Mouse (Mus musculus) intestine, embryonic 15.5 days (tissue): ENCODE results near the gene Boll. TPM values are rescaled to one million over a fixed set of nuclear protein-coding genes. Genes with fewer than 3 reads are reported as not detected.
A peak's percentile ranks its signal among the peaks of the same experiment; 100 is the strongest.

Experiments
- ATAC-seq: fragments of 200-750 bp; cut with Nextera tagmentation; 2 replicates; pipeline ENCODE4 v1.8.0; 2017; ENCODE audit warnings: moderate TSS enrichment, moderate library complexity
- H3K27ac ChIP-seq: fragments of 300-500 bp; sonication (generic); 2 replicates; pipeline ENCODE4 v1.5.1; 2015; ENCODE audit warnings: mild to moderate bottlenecking, inconsistent platforms
- H3K27me3 ChIP-seq: fragments of 300-500 bp; sonication (generic); replicated peaks from 2 replicates; pipeline ENCODE4 v1.6.1; 2015; ENCODE audit warnings: inconsistent platforms
- H3K36me3 ChIP-seq: fragments of 300-500 bp; sonication (generic); 2 replicates; pipeline ENCODE4 v1.6.1; 2015; ENCODE audit warnings: inconsistent platforms
- H3K4me1 ChIP-seq: fragments of 300-500 bp; sonication (generic); replicated peaks from 2 replicates; pipeline ENCODE4 v1.6.1; 2015; ENCODE audit warnings: inconsistent platforms
- H3K4me2 ChIP-seq: fragments of 300-500 bp; sonication (generic); replicated peaks from 2 replicates; pipeline ENCODE4 v1.6.1; 2015; ENCODE audit warnings: mild to moderate bottlenecking, inconsistent platforms
- H3K4me3 ChIP-seq: fragments of 300-500 bp; sonication (generic); replicated peaks from 2 replicates; pipeline ENCODE4 v1.5.1; 2015; ENCODE audit warnings: inconsistent platforms
- H3K9ac ChIP-seq: fragments of 300-500 bp; sonication (generic); 2 replicates; pipeline ENCODE4 v1.6.1; 2015; ENCODE audit warnings: inconsistent platforms
- H3K9me3 ChIP-seq: fragments of 300-500 bp; sonication (generic); 2 replicates; pipeline ENCODE4 v1.6.1; 2016; ENCODE audit warnings: inconsistent platforms
- WGBS: fragments of 180-500 bp; shearing (Covaris S2); methylation state at CpG from one replicate; pipeline ENCODE4 v1.1.7; 2015; 5-methylcytosine and 5-hydroxymethylcytosine counted together
- polyA plus RNA-seq: library from polyadenylated mRNA; unstranded; fragments of >200 nt; fragmentation: Nextera tagmentation; extraction: Ambion mirVana; gene quantifications from 2 replicates; pipeline ENCODE4 v1.2.1, GENCODE M21; 2015

Boll gene
- polyA plus RNA-seq, 1 experiment from 2014 or later: 0.53 TPM

DNA sequence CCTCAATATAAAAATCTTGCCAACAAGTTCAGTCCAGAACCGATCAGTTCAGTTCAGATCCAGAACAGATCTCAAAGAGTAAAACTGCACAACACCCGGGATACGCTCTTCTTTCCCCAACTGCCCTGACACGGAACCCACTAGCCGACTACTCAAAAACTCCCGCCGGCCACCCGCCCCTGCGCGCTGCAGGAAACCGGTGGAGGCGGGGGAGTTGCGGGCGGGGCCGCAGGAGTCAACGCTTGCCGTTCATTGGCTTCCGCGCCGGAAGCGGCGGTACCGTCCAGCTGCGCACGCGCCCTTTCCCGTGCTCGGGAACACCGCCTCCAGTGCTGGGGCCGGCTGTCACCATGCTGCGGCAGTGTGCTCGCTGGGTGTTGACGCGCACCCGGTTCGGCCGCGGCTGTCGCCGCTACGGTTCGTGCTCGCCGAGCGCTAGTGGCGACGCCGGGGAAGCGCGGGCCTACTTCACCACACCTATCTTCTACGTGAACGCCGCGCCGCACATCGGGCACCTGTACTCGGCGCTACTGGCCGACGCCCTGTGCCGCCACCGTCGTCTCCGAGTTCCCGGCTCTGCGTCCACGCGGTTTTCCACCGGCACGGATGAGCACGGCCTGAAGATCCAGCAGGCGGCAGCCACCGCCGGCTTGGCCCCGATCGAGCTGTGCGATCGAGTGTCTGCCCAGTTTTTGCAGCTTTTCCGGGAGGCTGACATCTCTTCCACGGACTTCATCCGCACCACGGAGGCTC is 126.2 kb downstream of the Boll start, which contains the start of gene Mars2:
Gene Mars2, plus strand, starts transcription at position 288 of the 753 bp plus-strand sequence.
- ATAC-seq: peak; percentile 99
- H3K4me3 ChIP-seq: peak within 1 kb of the TSS; percentile 78
- H3K4me2 ChIP-seq: peak within 1 kb of the TSS; percentile 86
- no peaks in the 10 kb centered on the region for H3K27me3 ChIP-seq
- peak within 1 kb of the TSS; percentile 59 for H3K27ac ChIP-seq
- peak within 1 kb of the TSS; percentile 70 for H3K9ac ChIP-seq
- H3K4me1 ChIP-seq: peaks cover 11% of the 10 kb centered on the region; the same call in 1 of the 2 replicates
- H3K36me3 ChIP-seq: no peaks in the 10 kb centered on the region
- WGBS: under 1% methylated on average over 82 of the region's 82 CpGs
- H3K9me3 ChIP-seq: no peaks in the 10 kb centered on the region

DNA sequence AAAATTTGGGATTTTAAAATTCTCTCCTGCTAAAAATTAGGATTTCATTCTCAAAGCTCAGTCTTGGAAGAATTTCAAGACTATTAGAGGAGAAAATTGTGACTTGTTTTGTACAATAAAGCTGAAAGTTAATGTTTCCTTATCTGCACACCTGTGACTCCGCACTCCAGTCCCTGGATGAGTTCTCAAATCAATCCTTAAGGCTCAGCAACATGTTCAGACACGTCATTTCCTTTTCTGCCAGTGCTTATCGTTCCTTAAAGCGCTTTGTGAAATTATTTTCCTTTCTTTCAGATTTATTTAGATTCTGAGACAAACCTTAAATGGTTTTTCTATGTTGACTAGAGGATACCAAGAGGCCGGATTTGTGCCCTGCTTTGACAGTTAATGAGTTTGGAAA is 126.8 kb downstream of the Boll start:
- H3K4me1 ChIP-seq: peaks cover 11% of the 10 kb centered on the region; the same call in 1 of the 2 replicates
- 22% methylated on average over 5 of the region's 5 CpGs for WGBS
- H3K4me2 ChIP-seq: peak overlapping the region; percentile 86
- H3K9ac ChIP-seq: peak overlapping the region; percentile 26; the same call in 1 of the 2 replicates
- H3K27me3 ChIP-seq: no peaks in the 10 kb centered on the region
- peak; percentile 14; the same call in 1 of the 2 replicates for ATAC-seq
- no peaks in the 10 kb centered on the region for H3K9me3 ChIP-seq
- no peak overlapping the region for H3K27ac ChIP-seq
- H3K4me3 ChIP-seq: peak overlapping the region; percentile 78
- no peaks in the 10 kb centered on the region for H3K36me3 ChIP-seq

DNA sequence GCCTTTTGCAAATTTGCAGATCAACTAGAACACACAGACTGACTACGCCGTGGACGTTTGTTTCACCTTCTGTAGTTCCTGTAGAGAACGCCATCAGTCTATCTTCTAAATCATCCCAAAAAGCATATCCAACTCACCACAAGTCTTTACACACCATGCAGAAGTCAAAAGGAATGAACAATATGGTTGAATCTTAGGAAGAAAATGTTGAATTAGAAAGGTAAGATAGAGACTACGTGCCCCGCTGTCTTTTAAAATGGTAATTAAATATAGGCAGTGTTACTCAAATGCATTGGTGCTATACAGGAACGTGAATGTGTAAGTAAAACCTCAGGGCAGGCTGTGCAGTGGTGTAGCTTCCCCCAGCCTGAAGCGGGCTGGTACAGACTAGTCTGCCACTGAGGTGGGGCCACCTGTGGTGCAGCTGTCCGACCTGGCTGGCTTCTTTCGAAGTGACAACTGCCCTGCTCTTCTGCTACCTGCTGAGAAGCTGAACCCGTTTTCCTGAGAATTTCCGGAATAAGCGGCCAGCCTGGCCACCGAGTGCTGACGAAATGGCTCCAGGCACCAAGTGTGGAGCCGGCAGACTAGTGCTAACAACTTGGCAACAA is 128.3 kb downstream of the Boll start:
- WGBS: 55% methylated on average over 16 of the region's 16 CpGs
- Histone ChIP-seq H3K27ac (no peak overlapping the region), H3K9ac (no peak overlapping the region), H3K4me2 (no peak overlapping the region), H3K36me3 (no peaks in the 10 kb centered on the region), H3K9me3 (no peaks in the 10 kb centered on the region), H3K4me3 (no peak overlapping the region), H3K4me1 (peaks cover 6% of the 10 kb centered on the region; the same call in 1 of the 2 replicates), H3K27me3 (no peaks in the 10 kb centered on the region)
- no peak for ATAC-seq

DNA sequence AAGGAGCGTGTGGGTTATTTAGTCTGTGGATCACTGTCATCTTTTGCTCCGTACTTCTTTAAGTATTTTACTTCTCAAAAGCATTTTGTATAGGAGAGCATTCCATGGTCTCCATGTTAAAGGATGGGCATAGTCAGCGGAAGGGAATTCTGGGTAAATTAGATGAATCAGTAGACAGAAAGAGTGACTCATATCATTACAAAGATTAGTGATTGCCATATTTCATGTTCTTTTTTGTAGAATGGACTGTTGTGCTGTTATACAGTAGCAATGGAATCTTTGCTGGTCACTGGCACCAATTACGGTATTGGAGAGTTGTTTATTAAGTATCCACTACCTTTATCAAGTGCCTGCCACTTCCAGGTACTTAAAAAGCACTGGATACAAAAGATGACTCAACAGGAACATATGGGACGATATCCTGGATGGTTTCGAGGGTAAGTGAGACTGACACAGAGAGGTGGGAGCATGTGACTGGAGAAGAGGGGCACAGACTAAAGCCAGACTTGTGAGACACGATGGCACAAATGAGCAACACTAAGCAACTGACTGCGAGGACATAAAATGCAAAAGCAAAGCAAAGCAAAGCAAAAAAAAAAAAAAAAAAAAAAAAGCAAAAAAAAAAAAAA is 134.9 kb downstream of the Boll start:
- Histone ChIP-seq H3K4me3 (no peak overlapping the region), H3K9ac (no peak overlapping the region), H3K9me3 (no peaks in the 10 kb centered on the region), H3K27me3 (0 out of 2 replicates have a peak, but pooled peaks cover 5% of the 10 kb centered on the region), H3K36me3 (no peaks in the 10 kb centered on the region), H3K27ac (no peak overlapping the region), H3K4me2 (no peak overlapping the region), H3K4me1 (0 out of 2 replicates have a peak, but pooled peaks cover 4% of the 10 kb centered on the region)
- ATAC-seq: no peak
- WGBS: 82% methylated on average over 8 of the region's 8 CpGs

DNA sequence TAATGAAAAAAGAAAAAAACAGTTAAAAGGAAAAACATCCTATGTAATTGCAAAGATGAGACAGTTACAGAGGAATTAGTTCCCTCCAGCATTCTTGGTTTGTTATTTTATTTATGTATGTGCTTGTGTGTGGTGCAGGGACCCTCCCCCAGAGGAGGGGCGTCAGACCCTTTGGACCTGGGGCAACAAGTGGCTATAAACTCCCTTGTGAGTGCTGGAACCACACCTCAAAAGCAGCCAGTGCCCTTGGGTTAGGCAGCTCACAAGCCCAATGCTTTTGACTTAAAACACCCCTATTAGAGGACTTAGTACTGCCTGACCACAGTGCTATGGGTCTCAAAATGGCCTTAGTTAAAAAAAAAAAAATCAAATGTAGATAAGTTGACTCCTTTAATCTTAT is 135.9 kb downstream of the Boll start:
- ATAC-seq: no peak
- WGBS: 42% methylated on average over 1 of the region's 1 CpGs

DNA sequence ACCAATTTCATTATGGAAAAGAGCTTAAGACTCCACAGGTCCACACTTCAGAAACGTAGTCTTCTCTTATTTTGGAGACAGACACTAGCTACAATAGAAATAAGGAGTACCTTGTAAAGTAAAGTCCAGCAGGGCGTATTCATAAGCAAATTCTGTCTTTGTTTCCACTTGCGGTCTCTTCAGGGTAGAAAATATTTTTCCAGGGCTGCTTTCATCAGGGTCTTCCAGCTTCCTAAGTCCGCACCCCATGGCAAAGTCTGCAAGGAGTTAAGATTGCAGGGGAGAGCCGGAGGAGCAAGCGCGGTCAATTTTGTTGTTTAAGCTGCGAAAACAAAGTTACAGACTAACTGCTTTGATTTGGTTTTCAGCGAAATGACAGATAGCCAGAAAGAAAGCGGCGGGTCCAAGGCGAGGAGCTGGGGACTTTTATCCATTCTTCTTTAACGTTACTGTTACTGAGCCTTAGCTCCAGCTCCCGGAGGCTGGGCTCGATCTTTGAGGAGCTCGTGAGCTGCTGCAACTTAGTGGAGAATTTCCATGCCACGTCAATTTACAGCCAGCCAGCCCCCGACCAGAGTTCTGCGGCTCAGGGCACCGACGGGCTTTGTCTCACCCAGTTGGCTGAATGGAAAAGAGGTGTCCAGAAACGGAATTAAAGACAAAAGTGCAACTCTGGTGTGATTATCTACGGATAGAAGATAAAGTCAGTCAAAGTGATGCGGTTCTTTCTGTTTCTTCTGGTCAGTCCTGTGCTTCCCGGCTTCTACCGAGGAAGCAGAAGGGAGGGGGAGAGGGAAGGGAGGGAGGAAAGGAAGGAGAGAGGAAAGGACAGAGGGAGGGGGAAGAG is 137.0 kb downstream of the Boll start, which contains the start of gene Rftn2:
Gene Rftn2, minus strand, starts transcription at position 772 of the 847 bp plus-strand sequence.
- Histone ChIP-seq H3K9me3 (no peaks in the 10 kb centered on the region), H3K27me3 (0 out of 2 replicates have a peak, but pooled peaks cover 5% of the 10 kb centered on the region), H3K9ac (peak within 1 kb of the TSS; percentile 43), H3K4me1 (0 out of 2 replicates have a peak, but pooled peaks cover 4% of the 10 kb centered on the region), H3K4me2 (peak within 1 kb of the TSS; percentile 64), H3K36me3 (no peaks in the 10 kb centered on the region), H3K4me3 (peak within 1 kb of the TSS; percentile 47), H3K27ac (peak within 1 kb of the TSS; percentile 72)
- 4% methylated on average over 26 of the region's 26 CpGs for WGBS
- ATAC-seq: peak; percentile 79

More for the DNA sequence above, 135.9 kb downstream of the Boll start:
- Histone ChIP-seq H3K4me1 (0 out of 2 replicates have a peak, but pooled peaks cover 4% of the 10 kb centered on the region), H3K4me3 (no peak overlapping the region), H3K27ac (no peak overlapping the region), H3K27me3 (0 out of 2 replicates have a peak, but pooled peaks cover 5% of the 10 kb centered on the region), H3K36me3 (no peaks in the 10 kb centered on the region), H3K9ac (no peak overlapping the region), H3K9me3 (no peaks in the 10 kb centered on the region), H3K4me2 (no peak overlapping the region)

DNA sequence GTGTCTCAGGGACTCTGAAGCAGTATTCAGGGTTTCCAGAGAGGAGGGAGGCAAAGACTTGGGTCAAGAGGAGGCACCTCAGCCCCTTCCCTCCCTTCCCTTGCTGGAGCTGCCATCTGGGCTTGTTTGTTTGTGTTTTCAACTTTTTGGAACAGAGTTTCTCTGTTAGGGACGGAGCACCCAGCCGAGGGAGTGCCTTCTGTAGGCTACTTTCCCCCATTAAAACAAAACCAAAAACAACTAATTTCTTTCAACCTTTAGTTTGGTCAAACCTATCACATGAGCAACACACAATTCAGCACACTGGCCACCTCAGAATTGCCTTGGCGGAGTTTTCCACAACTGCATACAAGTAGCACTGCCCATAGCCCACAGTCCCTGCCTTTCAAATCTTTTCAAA is 137.9 kb downstream of the Boll start:
- H3K4me3 ChIP-seq: peak overlapping the region; percentile 29
- no peak overlapping the region for H3K27ac ChIP-seq
- H3K4me2 ChIP-seq: peak overlapping the region; percentile 64
- no peak for ATAC-seq
- H3K4me1 ChIP-seq: 0 out of 2 replicates have a peak, but pooled peaks cover 4% of the 10 kb centered on the region
- no peaks in the 10 kb centered on the region for H3K36me3 ChIP-seq
- peak overlapping the region; percentile 37 for H3K9ac ChIP-seq
- WGBS: 37% methylated on average over 3 of the region's 3 CpGs
- no peaks in the 10 kb centered on the region for H3K9me3 ChIP-seq
- H3K27me3 ChIP-seq: 0 out of 2 replicates have a peak, but pooled peaks cover 5% of the 10 kb centered on the region

DNA sequence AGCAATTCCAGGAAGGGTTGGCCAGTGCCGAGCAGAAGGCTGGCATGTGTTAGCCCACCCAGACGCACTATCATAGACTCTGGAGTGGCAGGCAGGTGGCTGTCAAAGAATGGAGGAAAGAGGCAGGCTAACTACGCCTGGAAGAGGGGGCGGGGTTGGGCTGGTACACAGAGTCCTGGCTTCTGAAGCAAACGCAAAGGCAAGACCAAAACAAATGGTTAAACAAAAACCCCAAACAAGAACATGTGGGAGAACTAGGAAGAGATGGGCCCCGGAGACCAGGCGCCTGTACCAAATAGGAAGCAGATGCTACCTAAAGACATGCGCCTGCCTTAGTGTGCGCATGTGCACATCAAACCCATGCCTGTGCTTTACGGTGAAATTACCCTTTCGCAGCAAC is 139.2 kb downstream of the Boll start:
- H3K4me1 ChIP-seq: 0 out of 2 replicates have a peak, but pooled peaks cover 4% of the 10 kb centered on the region
- no peaks in the 10 kb centered on the region for H3K36me3 ChIP-seq
- H3K4me3 ChIP-seq: no peak overlapping the region
- H3K27ac ChIP-seq: no peak overlapping the region
- H3K9ac ChIP-seq: no peak overlapping the region
- no peaks in the 10 kb centered on the region for H3K9me3 ChIP-seq
- ATAC-seq: no peak; the same call in 1 of the 2 replicates
- 0 out of 2 replicates have a peak, but pooled peaks cover 5% of the 10 kb centered on the region for H3K27me3 ChIP-seq
- whole genome bisulfite sequencing: 71% methylated on average over 11 of the region's 11 CpGs
- peak overlapping the region; percentile 64 for H3K4me2 ChIP-seq

DNA sequence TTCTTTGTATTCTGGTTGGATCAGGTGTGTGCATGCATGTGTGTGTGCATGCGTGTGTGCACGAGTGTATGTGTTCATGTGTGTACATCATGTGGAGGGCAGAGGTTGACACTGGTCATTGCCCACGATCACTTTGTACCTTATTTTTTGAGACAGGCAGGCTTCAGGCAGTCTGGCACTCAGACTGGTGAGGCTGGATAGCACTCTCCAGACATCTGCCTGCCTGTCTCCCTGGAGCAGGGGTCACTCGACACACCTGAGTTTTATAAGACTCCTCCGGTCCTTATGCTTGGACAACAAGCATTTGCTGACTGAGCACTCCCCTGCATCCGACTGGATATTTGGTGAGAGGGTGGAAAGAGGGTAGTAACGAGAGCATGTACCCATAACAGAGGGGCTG is 140.2 kb downstream of the Boll start:
- Histone ChIP-seq H3K27ac (no peak overlapping the region), H3K36me3 (no peaks in the 10 kb centered on the region), H3K9ac (no peak overlapping the region), H3K27me3 (0 out of 2 replicates have a peak, but pooled peaks cover 5% of the 10 kb centered on the region), H3K4me2 (no peak overlapping the region), H3K4me1 (0 out of 2 replicates have a peak, but pooled peaks cover 4% of the 10 kb centered on the region), H3K4me3 (no peak overlapping the region), H3K9me3 (no peaks in the 10 kb centered on the region)
- no peak for ATAC-seq
- WGBS: 87% methylated on average over 7 of the region's 7 CpGs

DNA sequence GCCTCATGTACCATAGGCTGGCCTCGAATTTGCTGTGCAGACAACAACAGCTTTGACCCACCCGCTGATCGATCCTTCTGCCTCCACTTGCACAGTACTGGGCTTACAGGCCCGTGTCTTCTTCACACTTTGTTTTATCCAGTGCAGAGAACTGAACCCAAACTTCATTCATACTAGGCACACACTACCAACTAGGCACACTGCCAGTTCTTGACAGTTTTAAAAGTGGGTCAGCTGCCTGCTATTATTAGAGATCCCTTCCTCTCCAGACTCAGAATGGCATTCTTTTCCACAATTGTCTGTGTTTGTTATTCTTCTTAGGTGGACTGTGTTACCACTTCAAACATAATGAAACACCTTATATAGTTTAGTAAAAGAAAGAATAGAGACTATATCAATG is 141.9 kb downstream of the Boll start:
- Histone ChIP-seq H3K4me1 (peaks cover 8% of the 10 kb centered on the region; the same call in 1 of the 2 replicates), H3K9ac (no peak overlapping the region), H3K36me3 (no peaks in the 10 kb centered on the region), H3K27me3 (no peaks in the 10 kb centered on the region), H3K27ac (no peak overlapping the region), H3K4me3 (no peak overlapping the region), H3K4me2 (no peak overlapping the region), H3K9me3 (no peaks in the 10 kb centered on the region)
- 73% methylated on average over 4 of the region's 4 CpGs for WGBS
- ATAC-seq: no peak

DNA sequence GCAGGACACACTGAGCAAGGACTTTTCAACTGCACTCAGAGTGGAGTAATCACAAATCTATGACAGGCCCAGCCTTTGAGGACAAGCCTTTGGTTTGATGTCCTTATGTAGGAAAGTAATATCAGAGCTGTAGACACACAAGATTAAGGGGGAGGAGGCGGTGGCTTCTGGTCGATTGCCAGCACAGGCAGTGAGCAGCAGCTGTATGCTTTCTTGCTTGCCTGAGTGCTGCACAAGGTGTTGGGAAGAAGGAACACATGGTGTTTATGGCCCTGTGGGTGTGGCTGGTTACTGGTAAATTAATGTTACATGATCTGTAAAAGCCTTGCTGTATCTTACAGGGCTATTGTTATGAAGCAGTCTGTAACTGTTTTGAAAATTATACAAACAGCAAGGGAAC is 146.1 kb downstream of the Boll start:
- no peak overlapping the region for H3K9ac ChIP-seq
- H3K27me3 ChIP-seq: no peaks in the 10 kb centered on the region
- H3K4me2 ChIP-seq: no peak overlapping the region
- peak; percentile 74 for ATAC-seq
- H3K36me3 ChIP-seq: no peaks in the 10 kb centered on the region
- 37% methylated on average over 2 of the region's 2 CpGs for WGBS
- H3K9me3 ChIP-seq: no peaks in the 10 kb centered on the region
- no peak overlapping the region for H3K27ac ChIP-seq
- H3K4me1 ChIP-seq: peaks cover 4% of the 10 kb centered on the region; the same call in 1 of the 2 replicates
- H3K4me3 ChIP-seq: no peak overlapping the region
